Mouse (Mus musculus): ENCODE data around the gene Tigar.

Gene Tigar

GRCm38 (mm10) chr6:127142154-127143123 is 33.1 kb upstream of the Tigar start:
- DNase-seq (ENCODE audit: low spot score in 2 of 2): peak; percentile 38 to 46

- DNase-seq (ENCODE audit: low spot score in 2 of 2): no peak
Observed at GRCm38 (mm10) chr6:127138962-127139361, 29.6 kb upstream of the Tigar start.

- no peak for DNase-seq (ENCODE audit: low spot score in 2 of 2)
Observed at GRCm38 (mm10) chr6:127133433-127134245, 24.3 kb upstream of the Tigar start.

GRCm38 (mm10) chr6:127132719-127133118 is 23.4 kb upstream of the Tigar start:
- DNase-seq (ENCODE audit: low spot score in 2 of 2): no peak

- DNase-seq (ENCODE audit: low spot score in 2 of 2): no peak
Observed at GRCm38 (mm10) chr6:127131946-127132345, 22.6 kb upstream of the Tigar start.

GRCm38 (mm10) chr6:127130377-127130776 is 21.0 kb upstream of the Tigar start:
- no peak for DNase-seq (ENCODE audit: low spot score in 2 of 2)

GRCm38 (mm10) chr6:127129659-127130058 is 20.3 kb upstream of the Tigar start:
- no peak for DNase-seq (ENCODE audit: low spot score in 2 of 2)

GRCm38 (mm10) chr6:127123506-127123905 is 14.1 kb upstream of the Tigar start:
- DNase-seq (ENCODE audit: low spot score in 2 of 2): no peak

GRCm38 (mm10) chr6:127122996-127123395 is 13.6 kb upstream of the Tigar start:
- DNase-seq (ENCODE audit: low spot score in 2 of 2): no peak

- DNase-seq (ENCODE audit: low spot score in 2 of 2): no peak
Observed at GRCm38 (mm10) chr6:127122221-127122806, 13.0 kb upstream of the Tigar start.

GRCm38 (mm10) chr6:127114753-127115456 is 5.5 kb upstream of the Tigar start:
- no peak for DNase-seq (ENCODE audit: low spot score in 2 of 2)

- no peak for DNase-seq (ENCODE audit: low spot score in 2 of 2)
Observed at GRCm38 (mm10) chr6:127108368-127109060, 843 bp downstream of the Tigar start.

GRCm38 (mm10) chr6:127107413-127107812 is 1.9 kb downstream of the Tigar start:
- no peak for DNase-seq (ENCODE audit: low spot score in 2 of 2)

- DNase-seq (ENCODE audit: low spot score in 2 of 2): no peak
Observed at GRCm38 (mm10) chr6:127106726-127107125, 2.6 kb downstream of the Tigar start.

GRCm38 (mm10) chr6:127106189-127106588 is 3.2 kb downstream of the Tigar start:
- DNase-seq (ENCODE audit: low spot score in 2 of 2): no peak

GRCm38 (mm10) chr6:127105107-127105506 is 4.2 kb downstream of the Tigar start:
- DNase-seq (ENCODE audit: low spot score in 2 of 2): peak in 1 of 2 experiments; percentile 8

GRCm38 (mm10) chr6:127104396-127105029 is 4.8 kb downstream of the Tigar start:
- no peak for DNase-seq (ENCODE audit: low spot score in 2 of 2)

GRCm38 (mm10) chr6:127103506-127104275 is 5.7 kb downstream of the Tigar start:
- no peak for DNase-seq (ENCODE audit: low spot score in 2 of 2)

GRCm38 (mm10) chr6:127094565-127094964 is 14.8 kb downstream of the Tigar start:
- DNase-seq (ENCODE audit: low spot score in 2 of 2): no peak

GRCm38 (mm10) chr6:127086739-127087138 is 22.6 kb downstream of the Tigar start:
- no peak for DNase-seq (ENCODE audit: low spot score in 2 of 2)
